Mouse (Mus musculus) forebrain, embryonic 10.5 days (tissue): ENCODE measurements around the gene Rsph14. TPM values are rescaled to one million over a fixed set of nuclear protein-coding genes. Genes with fewer than 3 reads are reported as not detected.

Experiments used
- DNase-seq: peaks from one replicate; pipeline ENCODE4 v3.0.0-alpha.2; 2017; ENCODE audit warnings: low spot score; ENCODE audit errors: extremely low spot score
- H3K27ac ChIP-seq: fragments of 300-500 bp; sonication (generic); 2 replicates; pipeline ENCODE4 v1.5.1; 2016; ENCODE audit warnings: mild to moderate bottlenecking
- H3K27me3 ChIP-seq: fragments of 300-500 bp; sonication (generic); 2 replicates; pipeline ENCODE4 v1.6.1; 2016; ENCODE audit warnings: mild to moderate bottlenecking; ENCODE audit not compliant: poor library complexity, severe bottlenecking
- H3K36me3 ChIP-seq: fragments of 300-500 bp; sonication (generic); replicated peaks from 2 replicates; pipeline ENCODE4 v1.6.1; 2016; ENCODE audit warnings: mild to moderate bottlenecking, moderate library complexity
- H3K4me1 ChIP-seq: fragments of 300-500 bp; sonication (generic); 2 replicates; pipeline ENCODE4 v1.6.1; 2016
- H3K4me3 ChIP-seq: fragments of 300-500 bp; sonication (generic); 2 replicates; pipeline ENCODE4 v1.5.1; 2016; ENCODE audit warnings: mild to moderate bottlenecking, moderate library complexity
- H3K9me3 ChIP-seq: fragments of 300-500 bp; sonication (generic); 2 replicates; pipeline ENCODE4 v1.6.1; 2016; ENCODE audit warnings: mild to moderate bottlenecking, moderate library complexity
- WGBS: fragments of 180-500 bp; shearing (Covaris S2); methylation state at CpG from one replicate; pipeline ENCODE4 v1.1.7; 2016; 5-methylcytosine and 5-hydroxymethylcytosine counted together
- polyA plus RNA-seq: library from polyadenylated mRNA; unstranded; fragments of >200 nt; fragmentation: Nextera tagmentation; extraction: Ambion mirVana; gene quantifications from 2 replicates; pipeline ENCODE4 v1.2.1, GENCODE M21; 2016

The Rsph14 gene
- polyA plus RNA-seq, 1 experiment from 2014 or later, result not detected

- H3K9me3 ChIP-seq, result no peaks in the 10 kb centered on the region
- DNase-seq, result no peak
- no peak overlapping the region for H3K4me3 ChIP-seq
- no peak overlapping the region for H3K27ac ChIP-seq
- H3K4me1 ChIP-seq, result no peaks in the 10 kb centered on the region
- 80% methylated on average over 10 of the region's 10 CpGs for WGBS
- H3K36me3 ChIP-seq, result no peaks in the 10 kb centered on the region
- H3K27me3 ChIP-seq, result no peaks in the 10 kb centered on the region
Measured at GRCm38 (mm10) chr10:74937003-74937790, 95.2 kb downstream of the Rsph14 start.

GRCm38 (mm10) chr10:74935016-74935415 is 97.4 kb downstream of the Rsph14 start:
- Histone ChIP-seq H3K4me3 (no peak overlapping the region), H3K36me3 (no peaks in the 10 kb centered on the region), H3K9me3 (no peaks in the 10 kb centered on the region), H3K27me3 (no peaks in the 10 kb centered on the region), H3K4me1 (no peaks in the 10 kb centered on the region), H3K27ac (no peak overlapping the region)
- no peak for DNase-seq
- WGBS, result 36% methylated on average over 6 of the region's 6 CpGs

- peak; percentile 13 for DNase-seq
- 81% methylated on average over 12 of the region's 12 CpGs for whole genome bisulfite sequencing
- no peaks in the 10 kb centered on the region for H3K36me3 ChIP-seq
- H3K4me3 ChIP-seq, result no peak overlapping the region
- H3K27ac ChIP-seq, result no peak overlapping the region
- no peaks in the 10 kb centered on the region for H3K4me1 ChIP-seq
- H3K9me3 ChIP-seq, result no peaks in the 10 kb centered on the region
- H3K27me3 ChIP-seq, result no peaks in the 10 kb centered on the region
Measured at GRCm38 (mm10) chr10:74934521-74934920, 97.9 kb downstream of the Rsph14 start.

- Histone ChIP-seq H3K4me3 (no peak overlapping the region), H3K4me1 (no peaks in the 10 kb centered on the region), H3K9me3 (no peaks in the 10 kb centered on the region), H3K36me3 (no peaks in the 10 kb centered on the region), H3K27me3 (no peaks in the 10 kb centered on the region), H3K27ac (no peak overlapping the region)
- peak; percentile 14 for DNase-seq
- 90% methylated on average over 19 of the region's 19 CpGs for WGBS
Measured at GRCm38 (mm10) chr10:74933548-74934190, 98.7 kb downstream of the Rsph14 start.

GRCm38 (mm10) chr10:74932487-74932886 is 99.9 kb downstream of the Rsph14 start:
- Histone ChIP-seq H3K9me3 (no peaks in the 10 kb centered on the region), H3K4me1 (no peaks in the 10 kb centered on the region), H3K36me3 (no peaks in the 10 kb centered on the region), H3K4me3 (no peak overlapping the region), H3K27ac (no peak overlapping the region), H3K27me3 (no peaks in the 10 kb centered on the region)
- WGBS, result 89% methylated on average over 6 of the region's 6 CpGs
- peak; percentile 9 for DNase-seq

- H3K4me1 ChIP-seq, result no peaks in the 10 kb centered on the region
- no peaks in the 10 kb centered on the region for H3K27me3 ChIP-seq
- H3K36me3 ChIP-seq, result no peaks in the 10 kb centered on the region
- 88% methylated on average over 6 of the region's 6 CpGs for WGBS
- H3K9me3 ChIP-seq, result no peaks in the 10 kb centered on the region
- no peak for DNase-seq
- H3K4me3 ChIP-seq, result no peak overlapping the region
- H3K27ac ChIP-seq, result no peak overlapping the region
Measured at GRCm38 (mm10) chr10:74931631-74932030, 100.8 kb downstream of the Rsph14 start.

- peak; percentile 10 for DNase-seq
- no peaks in the 10 kb centered on the region for H3K27me3 ChIP-seq
- no peaks in the 10 kb centered on the region for H3K36me3 ChIP-seq
- H3K4me1 ChIP-seq, result peaks cover 3% of the 10 kb centered on the region
- H3K27ac ChIP-seq, result no peak overlapping the region
- no peaks in the 10 kb centered on the region for H3K9me3 ChIP-seq
- H3K4me3 ChIP-seq, result no peak overlapping the region
- 86% methylated on average over 3 of the region's 3 CpGs for WGBS
Measured at GRCm38 (mm10) chr10:74930541-74930940, 101.8 kb downstream of the Rsph14 start.

GRCm38 (mm10) chr10:74929578-74929977 is 102.8 kb downstream of the Rsph14 start:
- Histone ChIP-seq H3K36me3 (no peaks in the 10 kb centered on the region), H3K27ac (no peak overlapping the region), H3K27me3 (no peaks in the 10 kb centered on the region), H3K4me3 (no peak overlapping the region), H3K4me1 (peaks cover 7% of the 10 kb centered on the region), H3K9me3 (no peaks in the 10 kb centered on the region)
- 80% methylated on average over 6 of the region's 6 CpGs for WGBS
- peak; percentile 12 for DNase-seq

- Histone ChIP-seq H3K27me3 (no peaks in the 10 kb centered on the region), H3K27ac (no peak overlapping the region), H3K9me3 (no peaks in the 10 kb centered on the region), H3K36me3 (no peaks in the 10 kb centered on the region), H3K4me1 (peaks cover 7% of the 10 kb centered on the region), H3K4me3 (no peak overlapping the region)
- DNase-seq, result no peak
- 86% methylated on average over 7 of the region's 7 CpGs for WGBS
Measured at GRCm38 (mm10) chr10:74928276-74928675, 104.1 kb downstream of the Rsph14 start.

- no peak overlapping the region for H3K27ac ChIP-seq
- WGBS, result 18% methylated on average over 21 of the region's 21 CpGs
- H3K9me3 ChIP-seq, result no peaks in the 10 kb centered on the region
- DNase-seq, result peak; percentile 54
- H3K4me1 ChIP-seq, result peaks cover 10% of the 10 kb centered on the region
- no peaks in the 10 kb centered on the region for H3K36me3 ChIP-seq
- peak overlapping the region; percentile 39 for H3K4me3 ChIP-seq
- no peaks in the 10 kb centered on the region for H3K27me3 ChIP-seq
Measured at GRCm38 (mm10) chr10:74925324-74925723, 107.1 kb downstream of the Rsph14 start.

GRCm38 (mm10) chr10:74924274-74924673 is 108.1 kb downstream of the Rsph14 start:
- H3K9me3 ChIP-seq, result no peaks in the 10 kb centered on the region
- peaks cover 10% of the 10 kb centered on the region for H3K4me1 ChIP-seq
- H3K4me3 ChIP-seq, result no peak overlapping the region
- no peak overlapping the region for H3K27ac ChIP-seq
- no peaks in the 10 kb centered on the region for H3K36me3 ChIP-seq
- WGBS, result 93% methylated on average over 14 of the region's 14 CpGs
- DNase-seq, result no peak
- H3K27me3 ChIP-seq, result no peaks in the 10 kb centered on the region

GRCm38 (mm10) chr10:74922763-74923162 is 109.6 kb downstream of the Rsph14 start:
- peaks cover 10% of the 10 kb centered on the region for H3K4me1 ChIP-seq
- no peak for DNase-seq
- H3K36me3 ChIP-seq, result no peaks in the 10 kb centered on the region
- no peak overlapping the region for H3K27ac ChIP-seq
- WGBS, result 75% methylated on average over 6 of the region's 6 CpGs
- H3K27me3 ChIP-seq, result no peaks in the 10 kb centered on the region
- H3K4me3 ChIP-seq, result no peak overlapping the region
- no peaks in the 10 kb centered on the region for H3K9me3 ChIP-seq

GRCm38 (mm10) chr10:74921614-74922013 is 110.8 kb downstream of the Rsph14 start:
- no peak overlapping the region for H3K4me3 ChIP-seq
- H3K27me3 ChIP-seq, result no peaks in the 10 kb centered on the region
- DNase-seq, result no peak
- H3K9me3 ChIP-seq, result no peaks in the 10 kb centered on the region
- peaks cover 10% of the 10 kb centered on the region for H3K4me1 ChIP-seq
- WGBS, result 87% methylated on average over 11 of the region's 11 CpGs
- H3K36me3 ChIP-seq, result no peaks in the 10 kb centered on the region
- no peak overlapping the region for H3K27ac ChIP-seq
